Mouse (Mus musculus) liver, postnatal 0 days (tissue): Measurements from ENCODE around the gene Ptprd.

Source experiments
- CTCF ChIP-seq: sonication (generic); IDR thresholded peaks from 2 replicates; pipeline ENCODE4 v1.5.1; 2016; ENCODE audit warnings: antibody characterized with exemption, low read depth
- EP300 ChIP-seq: IDR thresholded peaks from 2 replicates; pipeline ENCODE4 v1.6.1; 2016; ENCODE audit warnings: antibody characterized with exemption, low read depth, mild to moderate bottlenecking

- no peak for TF ChIP-seq CTCF
- no peak for TF ChIP-seq EP300
Observed at GRCm38 (mm10) chr4:76385818-76386217, 1825.9 kb downstream of the Ptprd start.
